Mouse (Mus musculus) CH12.LX (cell line): ENCODE measurements around the gene Fgd2. TPM values are rescaled to one million over a fixed set of nuclear protein-coding genes. Genes with fewer than 3 reads are reported as not detected.

Experiments used
- DNase-seq: peaks from one replicate; pipeline ENCODE4 v3.0.0-alpha.2; 2013; ENCODE audit errors: extremely low read depth
- H3K27ac ChIP-seq: 2 replicates; pipeline ENCODE4 v1.5.1; 2012; ENCODE audit warnings: low read depth, mild to moderate bottlenecking, control low read depth, moderate library complexity; ENCODE audit not compliant: insufficient read depth
- H3K27me3 ChIP-seq: replicated peaks from 2 replicates; pipeline ENCODE3; 2012; ENCODE audit warnings: inconsistent platforms
- H3K36me3 ChIP-seq, 2 experiments: replicated peaks in 1 of 2; 2 replicates each; pipeline versions ENCODE3 to v1.6.1; 2012; ENCODE audit warnings: inconsistent platforms in 1 of 2, low read length in 1 of 2, mild to moderate bottlenecking in 1 of 2, mixed read lengths in 1 of 2, moderate library complexity in 1 of 2; ENCODE audit not compliant: control insufficient read depth in 1 of 2, insufficient read depth in 1 of 2
- H3K4me1 ChIP-seq, 2 experiments: 2 replicates each; pipeline ENCODE4 v1.6.1; 2012; ENCODE audit warnings: inconsistent platforms in 1 of 2, moderate library complexity in 1 of 2; ENCODE audit not compliant: insufficient read depth in 2 of 2, control insufficient read depth in 1 of 2
- H3K4me2 ChIP-seq: 2 replicates; pipeline ENCODE4 v1.6.1; 2012; ENCODE audit warnings: low read depth, mild to moderate bottlenecking, control low read depth; ENCODE audit not compliant: poor library complexity, insufficient read depth, severe bottlenecking
- H3K4me3 ChIP-seq, 3 experiments: fragments of 150-350 bp in 1 of 3; sonication (generic) in 1 of 3; replicated peaks in 1 of 3; 2 replicates each; pipeline versions ENCODE3 to v1.5.1; 2011 to 2012; ENCODE audit warnings: low read depth in 2 of 3, low read length in 2 of 3, mild to moderate bottlenecking in 2 of 3, moderate library complexity in 2 of 3, control low read depth in 1 of 3, improper control_type of control experiment in 1 of 3, inconsistent platforms in 1 of 3, mixed read lengths in 1 of 3; ENCODE audit not compliant: poor library complexity in 1 of 3
- H3K79me2 ChIP-seq: replicated peaks from 2 replicates; pipeline ENCODE4 v1.6.1; 2012; ENCODE audit warnings: mild to moderate bottlenecking, moderate library complexity; ENCODE audit not compliant: control insufficient read depth, poor library complexity, insufficient read depth, severe bottlenecking; ENCODE audit errors: extremely low read depth
- H3K9ac ChIP-seq: 2 replicates; pipeline ENCODE4 v1.6.1; 2012; ENCODE audit warnings: low read depth, mild to moderate bottlenecking, control low read depth, moderate library complexity; ENCODE audit not compliant: insufficient read depth
- H3K9me3 ChIP-seq: replicated peaks from 2 replicates; pipeline ENCODE3; 2012; ENCODE audit warnings: low read length, inconsistent platforms, mixed read lengths
- CHD1 ChIP-seq: IDR thresholded peaks from 2 replicates; pipeline ENCODE4 v1.6.1; 2012; ENCODE audit warnings: low read depth, low read length, improper control_type of control experiment, inconsistent platforms
- CHD2 ChIP-seq: IDR thresholded peaks from 2 replicates; pipeline ENCODE4 v1.6.1; 2011; ENCODE audit warnings: low read length, improper control_type of control experiment
- E2F4 ChIP-seq: IDR thresholded peaks from 2 replicates; pipeline ENCODE4 v1.6.1; 2011; ENCODE audit warnings: low read depth, low read length, improper control_type of control experiment; ENCODE audit not compliant: insufficient replicate concordance
- ELF1 ChIP-seq: IDR thresholded peaks from 2 replicates; pipeline ENCODE4 v1.6.1; 2014; ENCODE audit warnings: low read depth, mild to moderate bottlenecking, inconsistent platforms, low read length, improper control_type of control experiment
- EP300 ChIP-seq: IDR thresholded peaks from 2 replicates; pipeline ENCODE4 v1.6.1; 2011; ENCODE audit warnings: low read length, improper control_type of control experiment
- GABPA ChIP-seq: IDR thresholded peaks from 2 replicates; pipeline ENCODE4 v1.6.1; 2012; ENCODE audit warnings: low read depth, low read length, improper control_type of control experiment, inconsistent platforms; ENCODE audit not compliant: insufficient replicate concordance
- HCFC1 ChIP-seq: IDR thresholded peaks from 2 replicates; pipeline ENCODE4 v1.6.1; 2012; ENCODE audit warnings: low read depth, mild to moderate bottlenecking, inconsistent platforms, low read length, improper control_type of control experiment
- IRF4 ChIP-seq: IDR thresholded peaks from 2 replicates; pipeline ENCODE4 v1.6.1; 2014; ENCODE audit warnings: low read depth, mild to moderate bottlenecking, inconsistent platforms, low read length, improper control_type of control experiment
- KAT2A ChIP-seq: IDR thresholded peaks from 2 replicates; pipeline ENCODE4 v1.6.1; 2012; ENCODE audit warnings: low read length, improper control_type of control experiment, inconsistent platforms; ENCODE audit not compliant: insufficient replicate concordance
- MAX ChIP-seq: IDR thresholded peaks from 2 replicates; pipeline ENCODE4 v1.6.1; 2011; ENCODE audit warnings: low read length, improper control_type of control experiment
- MAZ ChIP-seq: IDR thresholded peaks from 2 replicates; pipeline ENCODE4 v1.6.1; 2012; ENCODE audit warnings: low read depth, mild to moderate bottlenecking, inconsistent platforms, low read length, improper control_type of control experiment, moderate library complexity
- MEF2A ChIP-seq: IDR thresholded peaks from 2 replicates; pipeline ENCODE4 v1.6.1; 2014; ENCODE audit warnings: low read depth, mild to moderate bottlenecking, inconsistent platforms, low read length, improper control_type of control experiment, borderline replicate concordance
- MXI1 ChIP-seq: IDR thresholded peaks from 2 replicates; pipeline ENCODE4 v1.6.1; 2011; ENCODE audit warnings: mild to moderate bottlenecking, low read depth, low read length, improper control_type of control experiment
- NELFE ChIP-seq: IDR thresholded peaks from 2 replicates; pipeline ENCODE4 v1.6.1; 2011; ENCODE audit warnings: low read depth, low read length, improper control_type of control experiment
- PAX5 ChIP-seq: IDR thresholded peaks from 2 replicates; pipeline ENCODE4 v1.6.1; 2012; ENCODE audit warnings: low read length, inconsistent platforms, mixed read lengths
- POLR2A ChIP-seq: IDR thresholded peaks from 2 replicates; pipeline ENCODE4 v1.6.1; 2011; ENCODE audit warnings: low read depth, mild to moderate bottlenecking, improper control_type of control experiment, low read length
- POLR2AphosphoS2 ChIP-seq: IDR thresholded peaks from 2 replicates; pipeline ENCODE4 v1.6.1; 2011; ENCODE audit warnings: low read depth, low read length, improper control_type of control experiment
- RAD21 ChIP-seq: IDR thresholded peaks from 2 replicates; pipeline ENCODE4 v1.6.1; 2011; ENCODE audit warnings: low read depth, mild to moderate bottlenecking, low read length, improper control_type of control experiment, moderate library complexity
- RCOR1 ChIP-seq: conservative IDR thresholded peaks from 2 replicates; pipeline ENCODE4 v1.6.1; 2012; ENCODE audit warnings: low read depth, mild to moderate bottlenecking, inconsistent platforms, low read length, improper control_type of control experiment
- TBP ChIP-seq: conservative IDR thresholded peaks from 2 replicates; pipeline ENCODE4 v1.6.1; 2011; ENCODE audit warnings: low read depth, low read length, improper control_type of control experiment
- TCF12 ChIP-seq: IDR thresholded peaks from 2 replicates; pipeline ENCODE4 v1.6.1; 2014; ENCODE audit warnings: low read depth, mild to moderate bottlenecking, inconsistent platforms, low read length, improper control_type of control experiment
- USF1 ChIP-seq: IDR thresholded peaks from 2 replicates; pipeline ENCODE4 v1.6.1; 2014; ENCODE audit warnings: low read depth, mild to moderate bottlenecking, inconsistent platforms, low read length, improper control_type of control experiment
- USF2 ChIP-seq: conservative IDR thresholded peaks from 2 replicates; pipeline ENCODE4 v1.6.1; 2011; ENCODE audit warnings: low read depth, low read length, improper control_type of control experiment
- ZC3H11A ChIP-seq: IDR thresholded peaks from 2 replicates; pipeline ENCODE4 v1.6.1; 2012; ENCODE audit warnings: low read depth, mild to moderate bottlenecking, inconsistent platforms, low read length, improper control_type of control experiment
- ZKSCAN1 ChIP-seq: IDR thresholded peaks from 2 replicates; pipeline ENCODE4 v1.6.1; 2012; ENCODE audit warnings: low read depth, inconsistent platforms, low read length, improper control_type of control experiment, borderline replicate concordance
- ZMIZ1 ChIP-seq: IDR thresholded peaks from 2 replicates; pipeline ENCODE4 v1.6.1; 2012; ENCODE audit warnings: low read depth, mild to moderate bottlenecking, inconsistent platforms, low read length, improper control_type of control experiment
- ZNF384 ChIP-seq: IDR thresholded peaks from 2 replicates; pipeline ENCODE4 v1.6.1; 2012; ENCODE audit warnings: low read depth, low read length, improper control_type of control experiment, inconsistent platforms
- dilution Hi-C: fragments of 300-500 bp; cut with MboI; formaldehyde crosslinking; loops from 2 replicates; pipeline ENCODE4 v1.14.3; 2020; ENCODE audit warnings: low sequenced_read_pairs; ENCODE audit not compliant: extremely low pct_unique_long_range_greater_than_20kb, extremely low pct_ligation_motif_present
- in situ Hi-C: fragments of 300-500 bp; cut with MboI; formaldehyde crosslinking; loops from 3 replicates; pipeline ENCODE4 v1.14.3; 2019; ENCODE audit warnings: low sequenced_read_pairs, low pct_ligation_motif_present, low pct_unique_long_range_greater_than_20kb, mixed read lengths
- polyA plus RNA-seq: library from polyadenylated mRNA; unstranded; fragments of >175 nt; gene quantifications from 2 replicates; pipeline ENCODE4 v1.2.1, GENCODE M21; 2012; ENCODE audit warnings: low read depth; ENCODE audit not compliant: insufficient read length
- total RNA-seq, 2 experiments: library from RNA; depleted of rRNA; stranded (reverse); fragments of 300-350 nt in 1 of 2; fragments of >200 nt in 1 of 2; gene quantifications; 2 replicates each; pipeline ENCODE4 v1.2.3; 2012 to 2014

Fgd2 gene
- total and polyA plus RNA-seq, 3 experiments = 41.7 to 54.4 (median 48.3) TPM

- DNase-seq = no peak
- H3K9me3 ChIP-seq = no peaks in the 10 kb centered on the region
- H3K9ac ChIP-seq = no peak overlapping the region
- TF ChIP-seq NELFE (no peak), MAZ (no peak), GABPA (no peak), ZC3H11A (no peak), CHD2 (no peak), MAX (no peak), CHD1 (no peak), MXI1 (no peak), USF2 (no peak), RCOR1 (no peak), KAT2A (no peak), POLR2AphosphoS2 (no peak), IRF4 (no peak), ELF1 (no peak), EP300 (no peak), USF1 (no peak), POLR2A (no peak), E2F4 (no peak), MEF2A (no peak)
- H3K36me3 ChIP-seq = peaks cover 7 to 15% of the 10 kb centered on the region in 2 experiments
- H3K4me3 ChIP-seq = no peak overlapping the region
- H3K4me1 ChIP-seq = peaks cover 0 to 9% of the 10 kb centered on the region in 2 experiments; a peak in 2 of 4 replicates
- in situ Hi-C loops = no loop called here
- H3K4me2 ChIP-seq = no peak overlapping the region
- H3K79me2 ChIP-seq = no peaks in the 10 kb centered on the region
- H3K27ac ChIP-seq = no peak overlapping the region
- dilution Hi-C loops = no loop called here
- no peaks in the 10 kb centered on the region for H3K27me3 ChIP-seq
Observed at GRCm38 (mm10) chr17:29325831-29326230, 34.9 kb upstream of the Fgd2 start.

DNA sequence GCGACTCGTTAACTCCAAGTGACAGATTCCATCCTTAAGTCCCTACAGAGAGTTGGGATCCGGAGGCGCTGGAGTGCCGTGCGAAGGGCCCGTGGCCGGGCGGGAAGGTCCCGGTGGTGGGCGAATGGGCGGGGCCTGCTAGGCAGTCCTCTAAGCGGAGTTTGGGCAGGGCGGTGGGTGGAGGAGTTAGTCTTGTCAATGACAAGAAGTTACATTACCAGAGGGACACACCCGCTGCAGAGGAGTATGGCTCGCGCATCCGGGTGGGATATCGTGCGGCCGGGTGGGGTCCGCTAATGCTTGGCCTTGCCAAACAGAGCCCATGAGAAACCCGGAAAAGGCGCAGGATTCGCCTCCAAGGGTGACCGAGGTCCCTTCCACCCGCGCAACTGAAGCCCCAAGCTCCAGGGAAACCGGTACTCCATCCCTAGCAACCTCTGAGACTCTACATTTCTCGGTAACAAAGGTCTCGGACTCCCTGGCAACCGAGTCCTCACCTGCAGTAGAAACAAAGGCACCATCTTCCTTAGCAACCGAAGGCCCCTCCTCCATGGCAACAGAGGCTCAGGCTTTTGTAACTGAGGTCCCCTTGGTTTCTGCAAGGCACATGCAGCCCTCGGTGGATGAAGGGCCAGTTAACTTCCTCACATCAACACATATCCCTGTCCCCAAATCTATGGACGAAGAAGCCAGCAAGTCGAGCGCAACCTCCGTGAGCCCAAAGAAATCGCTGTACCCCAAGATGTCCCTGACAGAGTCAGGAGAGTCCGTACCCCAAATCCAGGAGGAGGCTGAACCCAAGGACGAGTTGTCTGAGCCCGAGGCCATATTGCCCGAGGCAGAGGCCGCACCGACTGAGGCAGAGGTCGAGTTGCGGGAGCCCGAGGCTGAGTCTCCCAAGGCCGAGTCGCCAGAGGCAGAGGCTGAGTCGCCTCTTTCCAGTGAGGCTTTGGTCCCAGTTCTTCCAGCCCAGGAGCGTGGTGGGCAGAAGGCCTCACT lies 33.9 kb upstream of the Fgd2 start:
- H3K9ac ChIP-seq = no peak overlapping the region
- in situ Hi-C loops (no loop called here), dilution Hi-C loops (no loop called here)
- DNase-seq = no peak
- H3K4me3 ChIP-seq = no peak overlapping the region
- no peaks in the 10 kb centered on the region for H3K27me3 ChIP-seq
- TF ChIP-seq HCFC1 (no peak), TCF12 (no peak), MEF2A (no peak), POLR2AphosphoS2 (no peak), CHD2 (no peak), TBP (no peak), EP300 (no peak), RAD21 (no peak), ZMIZ1 (no peak), MAX (no peak), ZKSCAN1 (no peak), IRF4 (no peak), USF2 (no peak), PAX5 (no peak), CHD1 (no peak), ZNF384 (no peak)
- H3K4me2 ChIP-seq = no peak overlapping the region
- peaks cover 0 to 9% of the 10 kb centered on the region in 2 experiments; a peak in 2 of 4 replicates for H3K4me1 ChIP-seq
- H3K36me3 ChIP-seq = peaks cover 16 to 24% of the 10 kb centered on the region in 2 experiments
- no peak overlapping the region for H3K27ac ChIP-seq
- H3K79me2 ChIP-seq = no peaks in the 10 kb centered on the region
- no peaks in the 10 kb centered on the region for H3K9me3 ChIP-seq
